Mouse (Mus musculus) thymus, adult 2 months (tissue): ENCODE data around the gene Cxcr5.

Experiments
- CTCF ChIP-seq: fragments of 200-500 bp; IDR thresholded peaks from 2 replicates; pipeline ENCODE4 v1.5.1; 2012; ENCODE audit warnings: mild to moderate bottlenecking, control low read depth, low read length, moderate library complexity, borderline replicate concordance; ENCODE audit not compliant: control insufficient read depth, poor library complexity, insufficient read depth; ENCODE audit errors: extremely low read depth
- POLR2A ChIP-seq: fragments of 200-500 bp; IDR thresholded peaks from 2 replicates; pipeline ENCODE4 v1.6.1; 2012; ENCODE audit warnings: mild to moderate bottlenecking, low read length, control low read depth, moderate library complexity; ENCODE audit not compliant: control insufficient read depth, poor library complexity, insufficient read depth; ENCODE audit errors: extremely low read depth

DNA sequence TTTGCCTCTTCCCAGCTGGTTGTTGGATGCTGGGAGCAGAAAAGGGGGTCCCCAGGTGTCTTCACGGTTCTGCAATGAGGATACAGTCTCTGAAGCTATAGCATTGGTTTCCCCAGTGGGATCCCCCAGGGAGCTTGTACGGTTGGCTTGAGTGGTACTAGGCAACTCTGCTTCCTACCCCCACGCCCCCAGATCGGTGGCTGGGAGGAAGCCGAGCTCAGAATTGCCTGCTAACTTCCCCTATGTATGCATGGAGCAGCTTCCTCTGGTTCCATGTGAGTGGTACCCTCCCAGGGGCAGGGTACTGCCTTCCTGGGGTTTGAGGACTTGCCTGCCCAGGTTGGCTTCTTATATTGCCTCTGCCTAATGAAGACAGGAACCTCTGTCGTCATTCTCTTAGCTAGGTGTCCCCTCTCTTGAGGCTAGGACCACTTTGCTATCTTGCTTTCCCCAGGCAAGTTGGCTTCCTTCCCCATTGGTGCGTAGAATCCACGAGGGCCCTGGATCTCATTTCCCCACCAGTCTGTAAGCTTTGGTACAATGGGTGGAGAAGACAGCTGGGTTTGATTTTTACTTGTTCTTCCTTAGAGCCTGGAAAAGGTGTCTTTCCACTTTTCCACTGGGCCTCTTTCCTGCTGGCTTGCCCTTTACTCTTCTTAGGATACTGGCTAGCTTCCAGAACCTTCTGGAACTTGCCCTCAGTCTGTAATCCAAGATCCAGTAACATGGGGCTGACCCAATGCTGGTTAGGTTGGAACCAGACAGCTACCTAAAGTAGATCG is 49.6 kb downstream of the Cxcr5 start:
- TF ChIP-seq POLR2A = no peak
- TF ChIP-seq CTCF = no peak
